Mouse (Mus musculus) CD4-positive, CD25-positive, alpha-beta regulatory T cell, adult 4 months (primary cell): Measurements from ENCODE around the gene Hyal1. TPM values are rescaled to one million over a fixed set of nuclear protein-coding genes. Genes with fewer than 3 reads are reported as not detected.
A peak's percentile ranks its signal among the peaks of the same experiment; 100 is the strongest.
"Not testable (repeated sequence)": the region's sequence is repeated elsewhere in the genome, so short reads cannot be mapped to it uniquely, and the experiment has no call there.

Source experiments
- ATAC-seq: one replicate; pipeline ENCODE4 v1.8.0; 2017
- polyA plus RNA-seq, 2 experiments: library from polyadenylated mRNA; unstranded; fragments of 100-300 nt; shearing (Covaris generic); gene quantifications; one replicate each; pipeline ENCODE4 v1.2.1; 2017

The Hyal1 gene
- polyA plus RNA-seq, 2 experiments from 2014 or later = 6.7 to 7.9 TPM

- peak; percentile 75 for ATAC-seq
Measured at GRCm38 (mm10) chr9:107551117-107551889, 25.4 kb upstream of the Hyal1 start, which contains the start of gene Rassf1. Gene Rassf1 (plus strand): TSS chr9:107551555.

- ATAC-seq = no peak
Measured at GRCm38 (mm10) chr9:107551890-107552355, 24.8 kb upstream of the Hyal1 start.

GRCm38 (mm10) chr9:107552690-107553393, 23.9 kb upstream of the Hyal1 start:
- no peak for ATAC-seq

GRCm38 (mm10) chr9:107553541-107554318, 23.0 kb upstream of the Hyal1 start:
- no peak for ATAC-seq

- peak; percentile 83 for ATAC-seq
Measured at GRCm38 (mm10) chr9:107554319-107554825, 22.4 kb upstream of the Hyal1 start.

GRCm38 (mm10) chr9:107555031-107555457, 21.7 kb upstream of the Hyal1 start:
- ATAC-seq = no peak

GRCm38 (mm10) chr9:107555701-107556100, 21.0 kb upstream of the Hyal1 start:
- no peak for ATAC-seq

GRCm38 (mm10) chr9:107556346-107556745, 20.4 kb upstream of the Hyal1 start:
- no peak for ATAC-seq

- peak; percentile 97 for ATAC-seq
Measured at GRCm38 (mm10) chr9:107563029-107563581, 13.6 kb upstream of the Hyal1 start, which contains the start of gene Tusc2. Gene Tusc2 (plus strand): TSS chr9:107563255.

GRCm38 (mm10) chr9:107565556-107565955, 11.2 kb upstream of the Hyal1 start:
- not testable (repeated sequence) for ATAC-seq

GRCm38 (mm10) chr9:107566041-107566709, 10.6 kb upstream of the Hyal1 start:
- no peak for ATAC-seq

- no peak for ATAC-seq
Measured at GRCm38 (mm10) chr9:107566855-107567254, 9.9 kb upstream of the Hyal1 start.

GRCm38 (mm10) chr9:107567702-107568319, 8.9 kb upstream of the Hyal1 start, which contains the start of gene Hyal2:
Gene Hyal2 (plus strand): TSS chr9:107567945.
- no peak for ATAC-seq

- ATAC-seq = peak; percentile 92
Measured at GRCm38 (mm10) chr9:107568331-107569261, 8.1 kb upstream of the Hyal1 start.

- peak; percentile 5 for ATAC-seq
Measured at GRCm38 (mm10) chr9:107569270-107569669, 7.5 kb upstream of the Hyal1 start.

- ATAC-seq = no peak
Measured at GRCm38 (mm10) chr9:107570016-107570415, 6.7 kb upstream of the Hyal1 start.

GRCm38 (mm10) chr9:107570845-107571244, 5.9 kb upstream of the Hyal1 start:
- ATAC-seq = no peak

- ATAC-seq = no peak
Measured at GRCm38 (mm10) chr9:107571534-107572326, 5.0 kb upstream of the Hyal1 start.

GRCm38 (mm10) chr9:107572327-107572662, 4.4 kb upstream of the Hyal1 start:
- no peak for ATAC-seq
